Mouse (Mus musculus) brown adipose tissue, adult 24 weeks (tissue): ENCODE results near the gene Sephs1. TPM values are rescaled to one million over a fixed set of nuclear protein-coding genes. Genes with fewer than 3 reads are reported as not detected.

Source experiments
- H3K27ac ChIP-seq: fragments of 200-500 bp; replicated peaks from 2 replicates; pipeline ENCODE4 v1.5.1; 2012; ENCODE audit warnings: low read depth, mild to moderate bottlenecking, low read length
- H3K4me1 ChIP-seq: fragments of 200-500 bp; 2 replicates; pipeline ENCODE4 v1.6.1; 2012; ENCODE audit warnings: low read length, mixed read lengths; ENCODE audit not compliant: control insufficient read depth, insufficient read depth, insufficient read length
- H3K4me3 ChIP-seq: fragments of 200-500 bp; 2 replicates; pipeline ENCODE4 v1.5.1; 2012; ENCODE audit warnings: low read depth, mild to moderate bottlenecking, low read length, moderate library complexity; ENCODE audit not compliant: insufficient read depth
- polyA plus RNA-seq: library from polyadenylated mRNA; stranded (reverse); fragments of >200 nt; gene quantifications from 2 replicates; pipeline ENCODE4 v1.2.4, GENCODE M21; 2012; ENCODE audit not compliant: missing spikeins, insufficient read depth, insufficient read length

Gene Sephs1
- polyA plus RNA-seq, result 11.8 and 11.9 TPM in 2 replicates

GRCm38 (mm10) chr2:4881350-4882248 is at the start of gene Sephs1:
TSS of gene Sephs1 (plus strand) at chr2:4881564.
- Histone ChIP-seq H3K27ac (peak within 1 kb of the TSS; percentile 70), H3K4me3 (peak within 1 kb of the TSS; percentile 98), H3K4me1 (peaks cover 3% of the 10 kb centered on the region)

DNA sequence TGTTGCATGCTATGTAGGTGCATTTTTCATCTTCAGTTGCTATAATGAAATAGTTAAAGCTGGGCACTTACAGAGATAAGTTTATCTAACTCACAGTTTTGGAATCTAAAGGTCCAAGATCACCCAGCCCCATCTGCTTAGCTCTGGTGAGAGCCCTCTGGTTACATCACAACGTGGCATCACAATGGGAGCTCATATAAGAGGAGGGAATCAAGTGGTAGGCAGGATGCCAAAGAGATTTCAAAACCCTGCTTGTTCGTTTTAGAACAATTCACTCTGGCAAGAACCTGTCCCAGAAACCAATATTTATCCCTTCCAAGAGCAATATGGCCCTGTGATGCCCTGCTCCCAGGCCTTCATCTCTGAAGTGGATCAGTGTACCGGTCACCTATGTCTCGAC is 49.2 kb upstream of the Sephs1 start:
- Histone ChIP-seq H3K4me1 (no peaks in the 10 kb centered on the region), H3K27ac (no peak overlapping the region), H3K4me3 (no peak overlapping the region)

- no peaks in the 10 kb centered on the region for H3K4me1 ChIP-seq
- H3K4me3 ChIP-seq, result no peak overlapping the region
- no peak overlapping the region for H3K27ac ChIP-seq
Observed at GRCm38 (mm10) chr2:4849449-4849848, 31.9 kb upstream of the Sephs1 start.

GRCm38 (mm10) chr2:4857186-4857585 is 24.2 kb upstream of the Sephs1 start:
- Histone ChIP-seq H3K4me1 (no peaks in the 10 kb centered on the region), H3K27ac (no peak overlapping the region)

DNA sequence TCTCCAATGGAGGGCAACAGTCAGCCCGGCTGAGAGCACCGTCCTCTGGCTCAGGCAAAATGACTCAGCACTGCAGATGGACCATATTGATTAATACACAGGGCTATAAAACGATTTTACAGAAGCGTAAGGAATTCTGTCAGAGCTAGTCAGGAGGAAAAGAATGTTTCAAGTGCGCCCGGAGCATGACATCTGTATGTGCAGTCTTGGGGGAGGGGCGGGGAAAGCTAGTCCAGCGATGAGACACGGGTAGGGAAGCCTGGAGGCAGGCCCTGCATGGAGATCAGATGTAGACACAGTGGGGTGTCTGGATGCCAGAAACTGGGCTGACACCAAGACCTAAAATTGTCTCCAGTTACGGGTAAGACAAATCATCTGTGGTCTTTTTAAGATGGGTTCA is 23.2 kb upstream of the Sephs1 start:
- Histone ChIP-seq H3K27ac (no peak overlapping the region), H3K4me1 (no peaks in the 10 kb centered on the region), H3K4me3 (no peak overlapping the region)

More at GRCm38 (mm10) chr2:4857186-4857585, 24.2 kb upstream of the Sephs1 start:
- H3K4me3 ChIP-seq, result no peak overlapping the region

- Histone ChIP-seq H3K4me1 (no peaks in the 10 kb centered on the region), H3K27ac (no peak overlapping the region), H3K4me3 (no peak overlapping the region)
Observed at GRCm38 (mm10) chr2:4864008-4864816, 17.2 kb upstream of the Sephs1 start.

DNA sequence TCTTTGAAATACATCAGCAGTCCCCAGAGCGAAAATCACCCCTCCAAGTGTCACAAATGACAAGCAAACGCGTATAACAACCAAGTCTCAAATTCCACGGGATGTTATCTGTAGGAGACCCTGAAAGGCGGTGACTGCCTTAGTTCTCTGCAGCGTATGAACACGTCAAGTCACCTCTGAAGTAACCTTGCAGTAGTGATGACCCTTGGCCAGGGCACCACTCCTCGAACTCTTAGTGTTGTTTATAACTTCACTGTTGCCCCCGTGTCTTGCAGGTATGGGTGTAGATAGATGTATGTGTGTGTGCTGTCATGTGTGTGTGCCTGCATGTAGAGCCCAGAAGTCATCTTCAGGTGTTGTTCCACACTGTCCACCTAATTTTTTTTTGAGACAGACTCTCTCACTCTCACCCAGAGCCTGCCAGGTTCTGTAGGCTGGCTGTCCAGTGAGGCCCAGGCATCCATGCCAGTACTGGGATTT is 16.5 kb upstream of the Sephs1 start:
- H3K4me3 ChIP-seq, result no peak overlapping the region
- H3K4me1 ChIP-seq, result no peaks in the 10 kb centered on the region
- H3K27ac ChIP-seq, result no peak overlapping the region

GRCm38 (mm10) chr2:4868028-4868725 is 13.2 kb upstream of the Sephs1 start:
- H3K27ac ChIP-seq, result no peak overlapping the region
- no peak overlapping the region for H3K4me3 ChIP-seq

GRCm38 (mm10) chr2:4872740-4873139 is 8.6 kb upstream of the Sephs1 start:
- no peak overlapping the region for H3K27ac ChIP-seq
- H3K4me1 ChIP-seq, result no peaks in the 10 kb centered on the region
- no peak overlapping the region for H3K4me3 ChIP-seq

More at GRCm38 (mm10) chr2:4868028-4868725, 13.2 kb upstream of the Sephs1 start:
- H3K4me1 ChIP-seq, result no peaks in the 10 kb centered on the region

DNA sequence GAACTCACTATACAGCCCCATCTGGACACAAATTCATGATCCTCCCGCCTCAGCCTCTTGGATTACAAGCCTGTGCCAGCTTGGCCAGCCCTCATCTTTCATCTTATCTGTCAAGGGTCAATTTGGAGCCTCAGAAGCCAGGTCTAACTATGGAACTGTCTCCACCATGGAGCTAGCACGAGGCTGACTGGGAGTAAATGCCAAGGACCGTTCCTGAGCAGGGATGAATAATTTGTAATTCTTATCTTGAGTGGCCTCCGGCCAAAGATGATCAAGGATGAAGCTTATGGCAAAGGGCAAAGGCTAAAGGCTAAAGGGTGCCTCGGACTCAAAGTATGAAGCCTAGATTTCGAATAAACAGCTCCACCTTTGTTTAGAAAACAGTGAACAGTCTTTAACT is 8.0 kb upstream of the Sephs1 start:
- Histone ChIP-seq H3K4me3 (no peak overlapping the region), H3K27ac (no peak overlapping the region), H3K4me1 (no peaks in the 10 kb centered on the region)

DNA sequence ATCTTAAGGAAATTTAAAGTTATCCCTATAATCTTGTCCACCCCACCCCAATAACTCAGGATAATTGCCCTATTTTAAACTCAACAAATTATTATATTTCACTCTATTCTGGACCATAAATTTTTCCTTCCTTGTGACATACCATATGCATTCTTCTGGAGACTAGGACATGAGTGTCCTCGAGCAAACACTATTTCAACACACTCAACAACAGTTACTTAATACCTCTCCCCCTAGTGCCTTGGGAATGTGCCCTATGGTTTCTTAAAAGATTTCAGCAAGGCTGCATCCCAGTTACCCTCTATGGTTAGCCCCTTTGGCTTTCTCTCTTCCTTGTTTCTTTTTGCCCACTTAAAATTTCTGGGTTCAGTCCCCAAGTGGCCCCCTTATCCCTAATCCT is 6.3 kb upstream of the Sephs1 start:
- Histone ChIP-seq H3K4me3 (no peak overlapping the region), H3K27ac (no peak overlapping the region), H3K4me1 (no peaks in the 10 kb centered on the region)

GRCm38 (mm10) chr2:4876131-4876530 is 5.2 kb upstream of the Sephs1 start:
- Histone ChIP-seq H3K27ac (no peak overlapping the region), H3K4me3 (no peak overlapping the region), H3K4me1 (no peaks in the 10 kb centered on the region)

- Histone ChIP-seq H3K4me3 (peak overlapping the region; percentile 98), H3K27ac (no peak overlapping the region), H3K4me1 (peaks cover 3% of the 10 kb centered on the region)
Observed at GRCm38 (mm10) chr2:4880737-4881349, 521 bp upstream of the Sephs1 start.

DNA sequence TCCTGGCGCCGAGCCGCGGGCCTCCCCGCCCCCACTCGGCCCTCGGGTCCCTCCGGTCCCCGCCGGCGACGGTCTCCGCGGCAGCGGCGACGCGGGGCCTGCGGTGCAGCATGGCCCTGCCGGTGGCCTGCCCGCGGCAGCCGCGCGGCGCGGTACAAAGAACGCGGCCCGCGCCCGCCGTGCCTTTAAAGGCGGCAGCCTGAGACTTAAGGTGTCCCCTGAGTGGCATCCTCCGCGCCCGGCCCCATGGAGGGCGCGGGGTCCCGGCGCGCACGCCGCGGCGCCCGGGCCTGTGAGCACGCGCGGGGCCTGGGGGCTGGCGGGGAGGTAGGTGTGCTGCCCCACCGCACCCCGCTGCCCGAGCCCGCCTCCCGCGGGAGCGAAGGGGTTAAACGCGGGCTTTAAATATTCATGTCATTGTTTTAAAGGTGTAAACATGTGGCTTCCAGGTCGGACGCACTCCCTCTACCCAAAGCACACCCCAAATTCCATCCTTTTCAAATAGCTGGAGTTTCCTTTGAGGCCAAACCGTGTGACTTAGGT is 956 bp downstream of the Sephs1 start:
- Histone ChIP-seq H3K4me1 (peaks cover 3% of the 10 kb centered on the region), H3K27ac (peak overlapping the region; percentile 68), H3K4me3 (peak overlapping the region; percentile 98)
